Mouse (Mus musculus) heart, embryonic 11.5 days (tissue): Measurements from ENCODE around the gene Sdk2. TPM values are rescaled to one million over a fixed set of nuclear protein-coding genes. Genes with fewer than 3 reads are reported as not detected.

Experiments
- ATAC-seq: fragments of 200-750 bp; cut with Nextera tagmentation; replicated peaks from 2 replicates; pipeline ENCODE4 v1.8.0; 2017; ENCODE audit warnings: moderate library complexity; ENCODE audit not compliant: insufficient number of reproducible peaks, low FRiP score, low TSS enrichment
- H3K27ac ChIP-seq: fragments of 300-500 bp; sonication (generic); 2 replicates; pipeline ENCODE4 v1.5.1; 2014; ENCODE audit warnings: mild to moderate bottlenecking, low read depth, low read length
- H3K27me3 ChIP-seq: fragments of 300-500 bp; sonication (generic); 2 replicates; pipeline ENCODE4 v1.6.1; 2014; ENCODE audit warnings: mild to moderate bottlenecking, low read length, mixed read lengths; ENCODE audit not compliant: control insufficient read depth, insufficient read depth
- H3K36me3 ChIP-seq: fragments of 300-500 bp; sonication (generic); 2 replicates; pipeline ENCODE4 v1.6.1; 2014; ENCODE audit warnings: mild to moderate bottlenecking, low read length, moderate library complexity, mixed read lengths; ENCODE audit not compliant: control insufficient read depth, insufficient read depth
- H3K4me1 ChIP-seq: fragments of 300-500 bp; sonication (generic); 2 replicates; pipeline ENCODE4 v1.6.1; 2014; ENCODE audit warnings: low read length; ENCODE audit not compliant: control insufficient read depth, insufficient read depth
- H3K4me2 ChIP-seq: fragments of 300-500 bp; sonication (generic); 2 replicates; pipeline ENCODE4 v1.6.1; 2014; ENCODE audit warnings: mild to moderate bottlenecking, moderate library complexity
- H3K4me3 ChIP-seq: fragments of 300-500 bp; sonication (generic); 2 replicates; pipeline ENCODE4 v1.5.1; 2014; ENCODE audit warnings: low read depth, low read length
- H3K9ac ChIP-seq: fragments of 300-500 bp; sonication (generic); 2 replicates; pipeline ENCODE4 v1.6.1; 2014; ENCODE audit warnings: mild to moderate bottlenecking, low read depth, low read length, moderate library complexity
- H3K9me3 ChIP-seq: fragments of 300-500 bp; sonication (generic); replicated peaks from 2 replicates; pipeline ENCODE4 v1.6.1; 2016; ENCODE audit warnings: low read length; ENCODE audit not compliant: control insufficient read depth
- WGBS: fragments of 180-500 bp; shearing (Covaris S2); extraction: QIAGEN DNeasy Blood & Tissue Kit; methylation state at CpG from one replicate; pipeline ENCODE4 v1.1.7; 2014; ENCODE audit not compliant: insufficient replicate concordance; 5-methylcytosine and 5-hydroxymethylcytosine counted together
- polyA plus RNA-seq: library from polyadenylated mRNA; unstranded; fragments of >200 nt; fragmentation: Nextera tagmentation; extraction: Ambion mirVana; gene quantifications from 2 replicates; pipeline ENCODE4 v1.2.1, GENCODE M21; 2014

Gene Sdk2
- polyA plus RNA-seq, 1 experiment from 2014 or later: 1.9 TPM

DNA sequence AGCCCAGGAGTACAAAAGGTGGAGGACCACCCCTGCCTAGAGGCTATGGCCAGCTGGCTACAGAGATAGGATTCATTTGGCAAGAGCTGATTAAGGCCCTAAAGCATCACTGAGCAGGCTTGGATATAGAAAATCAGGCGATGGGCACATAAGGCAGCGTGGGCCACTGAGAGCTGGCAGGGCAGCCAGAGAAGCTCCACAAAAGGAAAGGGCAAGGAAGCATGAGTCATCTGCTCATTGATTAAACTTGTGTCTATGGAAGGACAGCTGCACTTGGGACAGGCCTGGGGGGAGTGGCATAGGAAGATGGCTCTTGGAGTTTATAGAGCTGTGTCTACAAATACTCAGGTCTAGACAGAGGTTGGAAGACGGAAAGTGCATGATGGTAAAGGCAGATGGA, 104.1 kb downstream of the Sdk2 start:
- Histone ChIP-seq H3K27me3 (no peaks in the 10 kb centered on the region), H3K9me3 (peaks cover 38% of the 10 kb centered on the region)
- no peak for ATAC-seq

GRCm38 (mm10) chr11:113951616-113951988, 115.2 kb downstream of the Sdk2 start:
- Histone ChIP-seq H3K9me3 (no peaks in the 10 kb centered on the region), H3K4me3 (no peak overlapping the region), H3K27me3 (no peaks in the 10 kb centered on the region), H3K4me2 (no peak overlapping the region), H3K36me3 (no peaks in the 10 kb centered on the region), H3K27ac (no peak overlapping the region), H3K9ac (no peak overlapping the region), H3K4me1 (no peaks in the 10 kb centered on the region; the same call in 1 of the 2 replicates)
- ATAC-seq: no peak
- 75% methylated on average over 15 of the region's 15 CpGs for WGBS

More for the DNA sequence above, 104.1 kb downstream of the Sdk2 start:
- H3K9ac ChIP-seq: no peak overlapping the region
- H3K27ac ChIP-seq: no peak overlapping the region
- H3K4me2 ChIP-seq: no peak overlapping the region
- H3K4me3 ChIP-seq: no peak overlapping the region
- H3K36me3 ChIP-seq: no peaks in the 10 kb centered on the region
- WGBS: 85% methylated on average over 3 of the region's 3 CpGs
- no peaks in the 10 kb centered on the region for H3K4me1 ChIP-seq

- Histone ChIP-seq H3K4me2 (no peak overlapping the region), H3K4me1 (no peaks in the 10 kb centered on the region; the same call in 1 of the 2 replicates), H3K27ac (no peak overlapping the region), H3K27me3 (no peaks in the 10 kb centered on the region), H3K36me3 (no peaks in the 10 kb centered on the region), H3K9ac (no peak overlapping the region), H3K9me3 (no peaks in the 10 kb centered on the region), H3K4me3 (no peak overlapping the region)
- no peak for ATAC-seq
- 70% methylated on average over 7 of the region's 7 CpGs for WGBS
Measured at GRCm38 (mm10) chr11:113950904-113951615, 115.8 kb downstream of the Sdk2 start.

GRCm38 (mm10) chr11:113948676-113949075, 118.2 kb downstream of the Sdk2 start:
- Histone ChIP-seq H3K4me3 (no peak overlapping the region), H3K9me3 (no peaks in the 10 kb centered on the region), H3K36me3 (no peaks in the 10 kb centered on the region), H3K9ac (no peak overlapping the region), H3K4me1 (no peaks in the 10 kb centered on the region; the same call in 1 of the 2 replicates), H3K4me2 (no peak overlapping the region), H3K27ac (no peak overlapping the region), H3K27me3 (no peaks in the 10 kb centered on the region)
- no peak for ATAC-seq
- WGBS: 81% methylated on average over 8 of the region's 8 CpGs

- Histone ChIP-seq H3K27ac (no peak overlapping the region), H3K4me3 (no peak overlapping the region), H3K4me1 (no peaks in the 10 kb centered on the region), H3K4me2 (no peak overlapping the region), H3K9ac (no peak overlapping the region), H3K9me3 (no peaks in the 10 kb centered on the region), H3K27me3 (no peaks in the 10 kb centered on the region), H3K36me3 (no peaks in the 10 kb centered on the region)
- 50% methylated on average over 9 of the region's 9 CpGs for WGBS
- no peak for ATAC-seq
Measured at GRCm38 (mm10) chr11:113942101-113942735, 124.6 kb downstream of the Sdk2 start.

- Histone ChIP-seq H3K4me2 (no peak overlapping the region), H3K9me3 (no peaks in the 10 kb centered on the region), H3K4me1 (no peaks in the 10 kb centered on the region), H3K4me3 (no peak overlapping the region), H3K27ac (no peak overlapping the region), H3K27me3 (no peaks in the 10 kb centered on the region), H3K9ac (no peak overlapping the region), H3K36me3 (no peaks in the 10 kb centered on the region)
- ATAC-seq: no peak
- WGBS: 71% methylated on average over 9 of the region's 9 CpGs
Measured at GRCm38 (mm10) chr11:113933678-113934077, 133.2 kb downstream of the Sdk2 start.

GRCm38 (mm10) chr11:113932909-113933308, 133.9 kb downstream of the Sdk2 start:
- H3K4me1 ChIP-seq: peaks cover under 1% of the 10 kb centered on the region
- ATAC-seq: no peak
- no peak overlapping the region for H3K4me3 ChIP-seq
- 76% methylated on average over 7 of the region's 7 CpGs for WGBS
- H3K27ac ChIP-seq: no peak overlapping the region
- no peaks in the 10 kb centered on the region for H3K27me3 ChIP-seq
- no peak overlapping the region for H3K4me2 ChIP-seq
- no peaks in the 10 kb centered on the region for H3K9me3 ChIP-seq
- no peaks in the 10 kb centered on the region for H3K36me3 ChIP-seq
- H3K9ac ChIP-seq: no peak overlapping the region

DNA sequence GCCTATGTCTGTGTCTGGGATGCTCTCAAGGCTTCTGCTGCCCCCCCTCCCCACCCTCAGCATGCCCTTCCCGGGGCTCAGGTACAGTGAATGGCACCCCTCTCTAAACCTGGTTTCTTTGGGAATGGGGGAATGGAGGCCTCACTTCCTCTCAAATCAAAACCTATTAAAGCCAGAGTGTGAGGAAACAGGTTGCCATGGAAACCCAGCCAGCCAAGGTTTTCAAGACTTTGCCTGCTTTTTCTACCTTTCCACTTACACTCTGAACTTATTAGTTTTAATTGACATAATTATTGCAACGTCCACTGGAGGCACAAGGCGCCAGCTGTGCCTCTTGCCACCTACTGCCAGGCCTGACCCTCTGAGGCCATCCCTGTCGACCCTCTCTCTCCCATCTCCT, 135.1 kb downstream of the Sdk2 start:
- no peak overlapping the region for H3K27ac ChIP-seq
- no peaks in the 10 kb centered on the region for H3K9me3 ChIP-seq
- H3K4me2 ChIP-seq: no peak overlapping the region
- H3K9ac ChIP-seq: no peak overlapping the region
- no peak for ATAC-seq
- H3K4me3 ChIP-seq: no peak overlapping the region
- H3K27me3 ChIP-seq: no peaks in the 10 kb centered on the region
- H3K4me1 ChIP-seq: peaks cover 5% of the 10 kb centered on the region
- 66% methylated on average over 4 of the region's 4 CpGs for WGBS
- no peaks in the 10 kb centered on the region for H3K36me3 ChIP-seq

- Histone ChIP-seq H3K9me3 (no peaks in the 10 kb centered on the region), H3K4me1 (peaks cover 5% of the 10 kb centered on the region), H3K27ac (no peak overlapping the region), H3K9ac (no peak overlapping the region), H3K27me3 (no peaks in the 10 kb centered on the region), H3K4me2 (no peak overlapping the region), H3K4me3 (no peak overlapping the region), H3K36me3 (no peaks in the 10 kb centered on the region)
- 84% methylated on average over 11 of the region's 11 CpGs for WGBS
- ATAC-seq: no peak
Measured at GRCm38 (mm10) chr11:113930112-113930511, 136.7 kb downstream of the Sdk2 start.
